Mouse (Mus musculus) midbrain, embryonic 12.5 days (tissue): ENCODE data around the gene D930007J09Rik. TPM values are rescaled to one million over a fixed set of nuclear protein-coding genes. Genes with fewer than 3 reads are reported as not detected.

Experiments used
- ATAC-seq: fragments of 200-750 bp; cut with Nextera tagmentation; 2 replicates; pipeline ENCODE4 v1.8.0; 2017; ENCODE audit warnings: low read depth, moderate TSS enrichment, moderate library complexity; ENCODE audit not compliant: low FRiP score
- H3K27ac ChIP-seq: fragments of 300-500 bp; sonication (generic); replicated peaks from 2 replicates; pipeline ENCODE4 v1.5.1; 2016; ENCODE audit warnings: mild to moderate bottlenecking
- H3K27me3 ChIP-seq: fragments of 300-500 bp; sonication (generic); 2 replicates; pipeline ENCODE4 v1.6.1; 2016; ENCODE audit warnings: mild to moderate bottlenecking
- H3K36me3 ChIP-seq: fragments of 300-500 bp; sonication (generic); 2 replicates; pipeline ENCODE4 v1.6.1; 2016
- H3K4me1 ChIP-seq: fragments of 300-500 bp; sonication (generic); 2 replicates; pipeline ENCODE4 v1.6.1; 2016
- H3K4me2 ChIP-seq: fragments of 300-500 bp; sonication (generic); replicated peaks from 2 replicates; pipeline ENCODE4 v1.6.1; 2016; ENCODE audit warnings: mild to moderate bottlenecking, moderate library complexity
- H3K4me3 ChIP-seq: fragments of 300-500 bp; sonication (generic); 2 replicates; pipeline ENCODE4 v1.5.1; 2016; ENCODE audit warnings: mild to moderate bottlenecking
- H3K9ac ChIP-seq: fragments of 300-500 bp; sonication (generic); replicated peaks from 2 replicates; pipeline ENCODE4 v1.6.1; 2016; ENCODE audit warnings: mild to moderate bottlenecking, moderate library complexity
- H3K9me3 ChIP-seq: fragments of 300-500 bp; sonication (generic); 2 replicates; pipeline ENCODE4 v1.6.1; 2016; ENCODE audit warnings: mild to moderate bottlenecking
- WGBS: fragments of 180-500 bp; shearing (Covaris S2); methylation state at CpG from one replicate; pipeline ENCODE4 v1.1.7; 2016; 5-methylcytosine and 5-hydroxymethylcytosine counted together
- polyA plus RNA-seq: library from polyadenylated mRNA; unstranded; fragments of >200 nt; fragmentation: Nextera tagmentation; extraction: Ambion mirVana; gene quantifications from 2 replicates; pipeline ENCODE4 v1.2.1, GENCODE M21; 2016

Gene D930007J09Rik
- polyA plus RNA-seq, 1 experiment from 2014 or later = not detected

- WGBS = 82% methylated on average over 3 of the region's 3 CpGs
- Histone ChIP-seq H3K36me3 (no peaks in the 10 kb centered on the region), H3K27ac (no peak overlapping the region), H3K9ac (no peak overlapping the region), H3K9me3 (no peaks in the 10 kb centered on the region), H3K27me3 (no peaks in the 10 kb centered on the region; the same call in 1 of the 2 replicates), H3K4me1 (no peaks in the 10 kb centered on the region), H3K4me3 (no peak overlapping the region), H3K4me2 (no peak overlapping the region)
- ATAC-seq = no peak
Measured at GRCm38 (mm10) chr13:32831505-32832273, 29.0 kb upstream of the D930007J09Rik start.

GRCm38 (mm10) chr13:32828886-32829285 lies 26.2 kb upstream of the D930007J09Rik start:
- 91% methylated on average over 4 of the region's 4 CpGs for WGBS
- Histone ChIP-seq H3K36me3 (no peaks in the 10 kb centered on the region), H3K9me3 (no peaks in the 10 kb centered on the region), H3K27me3 (no peaks in the 10 kb centered on the region), H3K27ac (no peak overlapping the region), H3K4me2 (no peak overlapping the region), H3K4me3 (no peak overlapping the region), H3K9ac (no peak overlapping the region), H3K4me1 (no peaks in the 10 kb centered on the region)
- ATAC-seq = no peak

DNA sequence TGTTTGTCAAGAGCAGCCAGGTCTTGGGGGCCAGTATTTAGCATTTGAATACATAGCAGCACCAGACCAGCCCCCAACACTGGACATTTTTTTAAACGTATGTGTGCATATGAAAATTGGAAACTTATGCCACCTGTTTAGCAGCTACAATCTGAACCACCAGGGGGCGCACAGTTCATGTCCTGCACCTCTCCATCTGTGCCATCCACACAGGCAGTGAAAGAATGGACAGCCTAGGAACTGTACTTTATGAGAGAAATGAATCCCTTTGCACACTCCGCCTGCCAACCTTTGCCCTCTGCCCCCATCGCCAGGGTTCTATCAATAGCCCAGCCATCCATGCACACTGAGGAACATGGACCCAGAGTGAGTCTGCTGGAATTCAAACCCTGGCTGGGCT lies 25.3 kb upstream of the D930007J09Rik start:
- H3K27me3 ChIP-seq = no peaks in the 10 kb centered on the region
- no peak overlapping the region for H3K27ac ChIP-seq
- H3K4me3 ChIP-seq = no peak overlapping the region
- WGBS = 61% methylated on average over 4 of the region's 4 CpGs
- H3K4me2 ChIP-seq = no peak overlapping the region
- no peaks in the 10 kb centered on the region for H3K9me3 ChIP-seq
- H3K36me3 ChIP-seq = peaks cover 4% of the 10 kb centered on the region; the same call in 1 of the 2 replicates
- no peaks in the 10 kb centered on the region for H3K4me1 ChIP-seq
- peak; percentile 65; the same call in 1 of the 2 replicates for ATAC-seq
- H3K9ac ChIP-seq = no peak overlapping the region

DNA sequence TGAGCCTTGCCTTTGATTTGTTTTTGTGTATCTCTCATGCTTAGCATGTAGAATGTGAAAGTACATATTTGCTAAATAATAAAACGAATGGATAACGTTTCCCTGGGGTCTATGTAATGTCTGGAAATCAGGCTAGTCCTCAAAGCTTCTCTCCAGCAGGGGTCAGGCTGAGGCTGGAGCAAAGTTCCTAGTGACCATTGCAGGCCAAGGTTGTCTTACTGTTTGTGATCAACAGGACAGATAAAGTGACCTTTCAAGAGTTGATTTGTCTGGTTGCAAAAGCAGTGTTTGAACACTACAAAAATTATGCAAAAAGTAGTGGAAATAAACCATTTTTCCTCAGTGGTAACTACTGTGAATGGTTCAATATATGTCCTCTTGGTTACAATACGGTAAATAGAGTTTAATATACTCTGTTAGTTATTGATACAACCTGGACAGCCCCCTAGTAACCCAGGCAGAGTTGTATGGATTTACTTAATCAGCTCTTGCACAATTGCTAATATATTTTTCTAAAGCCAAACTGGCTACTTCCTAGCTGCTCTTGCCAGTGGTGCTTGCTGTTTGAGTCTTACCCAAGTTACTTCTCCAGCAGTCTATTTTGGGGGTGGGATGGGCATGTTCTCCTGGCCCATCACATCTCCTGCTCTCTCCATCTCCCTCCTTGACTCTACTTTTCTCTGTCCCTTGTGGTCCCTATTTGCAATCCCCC lies 24.6 kb upstream of the D930007J09Rik start:
- Histone ChIP-seq H3K27me3 (no peaks in the 10 kb centered on the region), H3K9ac (no peak overlapping the region), H3K36me3 (peaks cover 4% of the 10 kb centered on the region; the same call in 1 of the 2 replicates), H3K27ac (no peak overlapping the region), H3K4me2 (no peak overlapping the region), H3K4me1 (no peaks in the 10 kb centered on the region), H3K9me3 (no peaks in the 10 kb centered on the region), H3K4me3 (no peak overlapping the region)
- WGBS = 76% methylated on average over 3 of the region's 3 CpGs
- no peak for ATAC-seq

- Histone ChIP-seq H3K4me2 (no peak overlapping the region), H3K9ac (no peak overlapping the region), H3K9me3 (no peaks in the 10 kb centered on the region), H3K36me3 (peaks cover 18% of the 10 kb centered on the region), H3K27me3 (no peaks in the 10 kb centered on the region), H3K4me3 (no peak overlapping the region), H3K27ac (no peak overlapping the region), H3K4me1 (no peaks in the 10 kb centered on the region)
- 93% methylated on average over 8 of the region's 8 CpGs for WGBS
- no peak for ATAC-seq
Measured at GRCm38 (mm10) chr13:32825546-32825945, 22.9 kb upstream of the D930007J09Rik start.

- peaks cover 27% of the 10 kb centered on the region for H3K36me3 ChIP-seq
- no peak for ATAC-seq
- 84% methylated on average over 6 of the region's 6 CpGs for WGBS
- no peak overlapping the region for H3K27ac ChIP-seq
- no peaks in the 10 kb centered on the region for H3K4me1 ChIP-seq
- H3K4me3 ChIP-seq = no peak overlapping the region
- H3K27me3 ChIP-seq = no peaks in the 10 kb centered on the region
- no peaks in the 10 kb centered on the region for H3K9me3 ChIP-seq
- H3K9ac ChIP-seq = no peak overlapping the region
- H3K4me2 ChIP-seq = no peak overlapping the region
Measured at GRCm38 (mm10) chr13:32824377-32825330, 22.0 kb upstream of the D930007J09Rik start.

DNA sequence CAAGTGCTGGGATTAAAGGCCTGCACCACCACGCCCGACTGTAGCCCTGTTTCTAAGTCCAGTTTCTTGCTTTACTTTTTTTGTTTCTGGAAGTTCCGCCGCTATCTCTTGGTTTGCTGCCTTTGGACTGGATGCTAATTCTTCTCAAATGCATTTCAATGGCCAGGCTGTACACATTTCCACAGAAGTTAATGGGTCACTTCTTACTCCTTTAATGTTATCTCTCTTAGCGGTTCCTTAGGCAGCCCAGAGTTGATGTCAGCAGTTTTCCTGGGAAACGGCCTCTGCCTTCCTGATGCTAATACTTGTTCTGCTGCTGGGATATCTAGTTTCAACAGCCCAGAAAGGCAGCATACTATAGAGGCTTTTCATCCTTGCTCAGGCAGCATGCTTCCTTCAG lies 20.5 kb upstream of the D930007J09Rik start:
- Histone ChIP-seq H3K4me1 (no peaks in the 10 kb centered on the region), H3K4me3 (no peak overlapping the region), H3K27ac (no peak overlapping the region), H3K9me3 (no peaks in the 10 kb centered on the region), H3K27me3 (no peaks in the 10 kb centered on the region), H3K9ac (no peak overlapping the region), H3K4me2 (no peak overlapping the region), H3K36me3 (peaks cover 38% of the 10 kb centered on the region)
- WGBS = 86% methylated on average over 6 of the region's 6 CpGs
- no peak for ATAC-seq

DNA sequence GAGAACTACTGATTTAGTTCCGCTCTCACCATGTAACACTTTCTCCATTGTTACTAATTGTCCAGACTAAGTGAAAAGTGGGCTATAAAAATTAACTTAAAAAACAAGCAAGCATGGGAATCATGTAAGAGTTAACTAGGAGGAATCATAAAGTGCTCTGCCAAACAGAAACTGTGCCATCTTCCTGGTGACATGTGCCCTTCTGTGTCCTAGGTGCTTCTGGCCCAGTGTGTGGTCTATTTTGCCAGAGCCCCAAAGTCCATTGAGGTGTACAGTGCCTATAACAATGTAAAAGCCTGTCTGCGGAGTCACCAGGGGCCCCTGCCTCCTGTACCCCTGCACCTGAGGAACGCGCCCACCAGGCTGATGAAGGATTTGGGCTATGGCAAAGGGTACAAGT lies 19.0 kb upstream of the D930007J09Rik start:
- H3K36me3 ChIP-seq = peaks cover 49% of the 10 kb centered on the region
- 93% methylated on average over 4 of the region's 4 CpGs for WGBS
- no peak overlapping the region for H3K27ac ChIP-seq
- no peak overlapping the region for H3K9ac ChIP-seq
- no peaks in the 10 kb centered on the region for H3K27me3 ChIP-seq
- no peaks in the 10 kb centered on the region for H3K4me1 ChIP-seq
- H3K9me3 ChIP-seq = no peaks in the 10 kb centered on the region
- no peak overlapping the region for H3K4me3 ChIP-seq
- ATAC-seq = no peak
- no peak overlapping the region for H3K4me2 ChIP-seq

DNA sequence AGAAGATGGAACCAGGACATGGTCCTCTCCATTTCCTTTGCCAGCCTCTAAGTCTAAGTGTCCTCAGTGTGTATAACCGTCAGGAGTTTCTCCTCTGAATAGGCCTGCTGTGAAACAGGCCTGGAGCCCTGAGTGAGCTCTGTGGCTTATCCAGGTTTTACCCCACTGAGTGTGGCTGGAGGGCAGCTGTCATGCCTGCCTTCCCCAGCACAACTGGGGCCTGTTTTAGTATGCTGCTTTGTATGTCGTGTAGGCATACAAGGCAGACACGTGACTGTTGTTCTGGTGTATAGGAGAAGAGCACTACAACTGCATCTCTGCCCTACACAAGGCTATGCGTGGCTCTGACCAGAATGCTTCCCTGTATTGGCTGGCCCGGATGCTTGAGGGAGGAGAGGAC lies 17.3 kb upstream of the D930007J09Rik start:
- Histone ChIP-seq H3K9me3 (no peaks in the 10 kb centered on the region), H3K27me3 (no peaks in the 10 kb centered on the region), H3K27ac (no peak overlapping the region), H3K36me3 (peaks cover 55% of the 10 kb centered on the region), H3K4me2 (no peak overlapping the region), H3K9ac (no peak overlapping the region), H3K4me3 (no peak overlapping the region), H3K4me1 (no peaks in the 10 kb centered on the region)
- 86% methylated on average over 5 of the region's 5 CpGs for WGBS
- ATAC-seq = no peak

DNA sequence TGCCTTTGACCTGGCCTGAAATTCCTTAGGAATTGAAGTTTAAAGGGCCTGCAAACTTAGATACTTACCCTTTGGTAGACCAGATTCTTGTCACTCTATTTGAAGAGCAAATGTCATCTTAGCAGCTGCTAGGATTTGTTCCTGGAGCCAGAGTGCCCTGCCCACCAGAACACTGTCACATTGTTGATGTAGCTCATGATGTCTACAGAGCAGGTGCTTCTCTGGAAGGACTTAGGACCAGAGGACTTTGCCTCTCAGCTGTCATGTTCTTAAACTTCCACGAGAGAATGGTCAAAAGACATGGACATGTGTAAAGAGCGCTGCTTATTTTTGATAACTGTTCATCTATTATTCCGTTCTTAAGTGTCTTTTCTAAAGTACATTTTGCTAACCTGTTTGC lies 16.6 kb upstream of the D930007J09Rik start:
- H3K4me2 ChIP-seq = no peak overlapping the region
- peaks cover 57% of the 10 kb centered on the region for H3K36me3 ChIP-seq
- 95% methylated on average over 3 of the region's 3 CpGs for WGBS

DNA sequence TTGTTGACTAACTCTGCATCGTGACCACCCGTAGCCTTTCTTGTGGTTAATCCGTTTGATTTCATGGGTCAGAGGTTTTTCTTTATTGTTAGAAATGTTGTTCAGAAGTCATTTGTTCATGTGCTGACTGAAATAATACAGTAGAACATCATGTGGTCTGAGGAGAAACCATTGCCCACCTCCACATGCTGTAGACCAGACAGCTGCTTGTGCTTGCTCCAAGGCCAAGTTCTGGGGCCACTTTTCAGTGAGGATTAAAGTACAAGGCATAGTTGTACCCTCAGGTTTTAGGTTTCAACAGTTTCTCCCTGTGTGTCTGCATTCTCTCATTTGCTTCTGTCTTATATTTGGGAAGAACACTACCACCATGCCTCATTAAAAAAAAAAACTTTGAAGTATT lies 5.0 kb upstream of the D930007J09Rik start:
- ATAC-seq = no peak
- no peaks in the 10 kb centered on the region for H3K9me3 ChIP-seq
- H3K4me1 ChIP-seq = peaks cover 28% of the 10 kb centered on the region
- no peak overlapping the region for H3K4me2 ChIP-seq
- H3K9ac ChIP-seq = no peak overlapping the region
- H3K36me3 ChIP-seq = peaks cover 17% of the 10 kb centered on the region
- WGBS = 14% methylated on average over 3 of the region's 3 CpGs
- H3K27ac ChIP-seq = no peak overlapping the region
- H3K27me3 ChIP-seq = peaks cover 5% of the 10 kb centered on the region
- no peak overlapping the region for H3K4me3 ChIP-seq

More for the DNA sequence above, 16.6 kb upstream of the D930007J09Rik start:
- Histone ChIP-seq H3K4me3 (no peak overlapping the region), H3K9me3 (no peaks in the 10 kb centered on the region), H3K27me3 (no peaks in the 10 kb centered on the region), H3K9ac (no peak overlapping the region), H3K4me1 (no peaks in the 10 kb centered on the region), H3K27ac (no peak overlapping the region)
- ATAC-seq = no peak
